Mouse (Mus musculus) liver, embryonic 15.5 days (tissue): ENCODE data around the gene Smoc1. TPM values are rescaled to one million over a fixed set of nuclear protein-coding genes. Genes with fewer than 3 reads are reported as not detected.

Experiments used
- ATAC-seq: fragments of 200-750 bp; cut with Nextera tagmentation; 2 replicates; pipeline ENCODE4 v1.8.0; 2017; ENCODE audit warnings: moderate number of reproducible peaks, mild to moderate bottlenecking, moderate library complexity; ENCODE audit not compliant: insufficient read depth
- H3K27ac ChIP-seq: fragments of 300-500 bp; sonication (generic); replicated peaks from 2 replicates; pipeline ENCODE4 v1.5.1; 2015; ENCODE audit warnings: mild to moderate bottlenecking, inconsistent platforms
- H3K27me3 ChIP-seq: fragments of 300-500 bp; sonication (generic); 2 replicates; pipeline ENCODE4 v1.6.1; 2015; ENCODE audit warnings: mild to moderate bottlenecking, inconsistent platforms
- H3K36me3 ChIP-seq: fragments of 300-500 bp; sonication (generic); replicated peaks from 2 replicates; pipeline ENCODE4 v1.6.1; 2015; ENCODE audit warnings: moderate library complexity, mild to moderate bottlenecking, inconsistent platforms
- H3K4me1 ChIP-seq: fragments of 300-500 bp; sonication (generic); replicated peaks from 2 replicates; pipeline ENCODE4 v1.6.1; 2015; ENCODE audit warnings: inconsistent platforms
- H3K4me2 ChIP-seq: fragments of 300-500 bp; sonication (generic); 2 replicates; pipeline ENCODE4 v1.6.1; 2015; ENCODE audit warnings: moderate library complexity, mild to moderate bottlenecking, inconsistent platforms
- H3K4me3 ChIP-seq: fragments of 300-500 bp; sonication (generic); replicated peaks from 2 replicates; pipeline ENCODE4 v1.5.1; 2015; ENCODE audit warnings: mild to moderate bottlenecking, inconsistent platforms
- H3K9ac ChIP-seq: fragments of 300-500 bp; sonication (generic); 2 replicates; pipeline ENCODE4 v1.6.1; 2015; ENCODE audit warnings: moderate library complexity, mild to moderate bottlenecking, inconsistent platforms
- H3K9me3 ChIP-seq: fragments of 300-500 bp; sonication (generic); replicated peaks from 2 replicates; pipeline ENCODE4 v1.6.1; 2016; ENCODE audit warnings: inconsistent platforms
- WGBS: fragments of 180-500 bp; shearing (Covaris S2); methylation state at CpG from one replicate; pipeline ENCODE4 v1.1.7; 2015; ENCODE audit warnings: mixed read lengths; ENCODE audit not compliant: insufficient replicate concordance; 5-methylcytosine and 5-hydroxymethylcytosine counted together
- polyA plus RNA-seq: library from polyadenylated mRNA; unstranded; fragments of >200 nt; fragmentation: Nextera tagmentation; extraction: Ambion mirVana; gene quantifications from 2 replicates; pipeline ENCODE4 v1.2.1, GENCODE M21; 2015

Gene Smoc1
- polyA plus RNA-seq, 1 experiment from 2014 or later: 9.5 TPM

DNA sequence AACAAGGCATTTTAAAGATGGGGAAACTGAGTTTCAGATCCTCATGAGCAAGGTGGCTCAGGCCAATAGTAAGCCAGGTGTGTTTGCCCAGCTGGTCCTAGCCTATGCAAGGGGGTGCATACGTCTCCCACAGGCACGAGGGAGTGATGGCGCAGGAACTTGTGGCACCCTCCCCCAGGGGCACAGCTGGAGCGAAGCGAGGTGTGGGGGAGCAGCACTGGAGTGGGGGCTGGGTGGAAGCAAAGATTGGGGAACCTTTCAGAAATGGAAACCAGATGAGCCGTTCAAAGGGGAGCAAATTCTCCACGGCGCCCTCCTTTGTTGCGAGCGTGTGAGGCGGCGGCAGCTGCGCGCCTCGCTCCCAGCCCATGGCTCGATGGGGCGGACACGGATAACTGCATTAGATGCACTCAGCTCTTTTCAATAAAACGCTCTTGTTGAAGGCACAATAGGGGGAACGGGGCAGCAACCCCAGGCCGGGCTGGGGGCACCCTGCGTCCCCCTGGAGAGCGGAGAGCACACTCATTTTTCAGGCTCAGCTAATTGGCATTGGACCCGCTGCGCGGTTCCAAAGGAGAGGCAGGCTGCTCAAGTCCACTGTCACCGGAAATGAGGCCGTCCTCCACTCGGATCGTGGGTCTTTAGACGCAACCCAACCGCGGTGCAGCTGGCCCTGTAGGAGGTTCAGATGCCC lies 27.9 kb upstream of the Smoc1 start:
- Histone ChIP-seq H3K27ac (no peak overlapping the region), H3K9me3 (no peaks in the 10 kb centered on the region), H3K36me3 (no peaks in the 10 kb centered on the region), H3K27me3 (no peaks in the 10 kb centered on the region; the same call in 1 of the 2 replicates), H3K4me3 (peak overlapping the region; percentile 20; the same call in 1 of the 2 replicates), H3K4me2 (peak overlapping the region; percentile 52), H3K4me1 (no peaks in the 10 kb centered on the region), H3K9ac (no peak overlapping the region)
- 20% methylated on average over 33 of the region's 33 CpGs for WGBS
- no peak for ATAC-seq

GRCm38 (mm10) chr12:81000924-81001323 lies 25.7 kb upstream of the Smoc1 start:
- no peaks in the 10 kb centered on the region for H3K36me3 ChIP-seq
- H3K4me1 ChIP-seq: no peaks in the 10 kb centered on the region
- no peak overlapping the region for H3K9ac ChIP-seq
- WGBS: 43% methylated on average over 4 of the region's 4 CpGs
- ATAC-seq: no peak
- no peak overlapping the region for H3K4me3 ChIP-seq
- no peak overlapping the region for H3K4me2 ChIP-seq
- no peak overlapping the region for H3K27ac ChIP-seq
- no peaks in the 10 kb centered on the region for H3K9me3 ChIP-seq
- H3K27me3 ChIP-seq: no peaks in the 10 kb centered on the region; the same call in 1 of the 2 replicates

- H3K4me1 ChIP-seq: no peaks in the 10 kb centered on the region
- H3K4me2 ChIP-seq: no peak overlapping the region
- 56% methylated on average over 13 of the region's 13 CpGs for WGBS
- no peak overlapping the region for H3K4me3 ChIP-seq
- ATAC-seq: no peak
- H3K36me3 ChIP-seq: no peaks in the 10 kb centered on the region
- H3K9me3 ChIP-seq: no peaks in the 10 kb centered on the region
- no peak overlapping the region for H3K27ac ChIP-seq
- H3K9ac ChIP-seq: no peak overlapping the region
- no peaks in the 10 kb centered on the region; the same call in 1 of the 2 replicates for H3K27me3 ChIP-seq
Measured at GRCm38 (mm10) chr12:81002841-81003635, 23.6 kb upstream of the Smoc1 start.

DNA sequence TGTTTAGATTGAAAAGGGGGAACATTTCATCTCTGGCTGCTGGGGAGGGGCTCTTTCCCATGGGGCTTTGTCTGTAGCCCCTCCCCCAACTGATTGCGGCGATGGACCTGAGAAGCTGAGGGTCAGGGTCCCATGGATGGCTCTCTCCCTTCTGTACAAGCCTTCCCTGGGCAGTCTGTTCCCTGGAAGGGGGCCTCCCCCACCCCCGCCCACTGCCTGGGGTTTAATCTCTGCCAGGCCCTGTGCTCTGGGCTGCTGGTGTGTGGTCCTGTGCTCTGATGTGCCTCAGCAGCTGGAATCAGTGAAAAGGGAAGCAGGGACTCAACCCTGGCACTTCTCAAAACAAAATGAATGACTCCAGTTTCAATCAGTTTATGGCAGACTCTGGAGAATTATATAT lies 16.8 kb upstream of the Smoc1 start:
- WGBS: 45% methylated on average over 3 of the region's 3 CpGs
- H3K9me3 ChIP-seq: no peaks in the 10 kb centered on the region
- H3K4me1 ChIP-seq: no peaks in the 10 kb centered on the region
- no peak overlapping the region for H3K4me3 ChIP-seq
- no peak overlapping the region for H3K9ac ChIP-seq
- no peak overlapping the region for H3K27ac ChIP-seq
- no peak overlapping the region for H3K4me2 ChIP-seq
- H3K27me3 ChIP-seq: no peaks in the 10 kb centered on the region
- H3K36me3 ChIP-seq: no peaks in the 10 kb centered on the region
- ATAC-seq: no peak

GRCm38 (mm10) chr12:81011994-81012393 lies 14.6 kb upstream of the Smoc1 start:
- ATAC-seq: no peak
- Histone ChIP-seq H3K36me3 (no peaks in the 10 kb centered on the region), H3K9ac (no peak overlapping the region), H3K4me1 (no peaks in the 10 kb centered on the region), H3K4me3 (no peak overlapping the region), H3K27me3 (no peaks in the 10 kb centered on the region), H3K4me2 (no peak overlapping the region), H3K27ac (no peak overlapping the region), H3K9me3 (no peaks in the 10 kb centered on the region)
- WGBS: 58% methylated on average over 2 of the region's 2 CpGs

DNA sequence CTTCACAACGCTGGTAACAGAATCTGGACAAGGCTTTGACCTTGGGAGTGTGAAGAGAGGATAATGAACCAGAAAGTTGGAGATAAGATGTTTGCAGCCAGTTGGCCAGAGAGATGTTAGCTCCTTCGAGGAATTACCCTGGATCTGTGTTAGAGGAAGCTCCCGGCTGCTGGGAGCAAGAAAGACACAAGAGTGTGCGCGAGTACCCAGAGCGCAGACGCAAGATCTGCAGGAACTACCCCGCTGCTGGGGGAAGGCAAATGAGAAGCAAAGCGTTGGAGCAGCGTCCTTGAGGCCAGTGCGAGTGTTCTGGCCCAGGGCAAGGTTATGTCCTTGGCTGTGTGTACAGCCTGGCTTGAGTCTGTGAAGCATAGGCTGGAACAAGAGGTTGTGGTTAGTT lies 13.1 kb upstream of the Smoc1 start:
- Histone ChIP-seq H3K4me3 (no peak overlapping the region), H3K4me2 (no peak overlapping the region), H3K9ac (no peak overlapping the region), H3K4me1 (no peaks in the 10 kb centered on the region), H3K36me3 (no peaks in the 10 kb centered on the region), H3K27ac (no peak overlapping the region), H3K27me3 (no peaks in the 10 kb centered on the region), H3K9me3 (no peaks in the 10 kb centered on the region)
- no peak for ATAC-seq
- 61% methylated on average over 11 of the region's 11 CpGs for WGBS

- H3K4me3 ChIP-seq: no peak overlapping the region
- H3K4me1 ChIP-seq: no peaks in the 10 kb centered on the region
- H3K27me3 ChIP-seq: no peaks in the 10 kb centered on the region
- no peaks in the 10 kb centered on the region for H3K36me3 ChIP-seq
- WGBS: 77% methylated on average over 12 of the region's 12 CpGs
- H3K9ac ChIP-seq: no peak overlapping the region
- H3K27ac ChIP-seq: no peak overlapping the region
- no peak overlapping the region for H3K4me2 ChIP-seq
- no peak for ATAC-seq
- no peaks in the 10 kb centered on the region for H3K9me3 ChIP-seq
Measured at GRCm38 (mm10) chr12:81017624-81018023, 9.0 kb upstream of the Smoc1 start.

- Histone ChIP-seq H3K4me1 (no peaks in the 10 kb centered on the region), H3K4me2 (peak overlapping the region; percentile 15; the same call in 1 of the 2 replicates), H3K4me3 (0 out of 2 replicates have a peak overlapping the region, but pooled peaks have one; percentile 4), H3K36me3 (no peaks in the 10 kb centered on the region), H3K27me3 (no peaks in the 10 kb centered on the region), H3K27ac (no peak overlapping the region), H3K9me3 (no peaks in the 10 kb centered on the region), H3K9ac (no peak overlapping the region)
- 0 out of 2 replicates have a peak, but pooled peaks have one; percentile 34 for ATAC-seq
- 73% methylated on average over 20 of the region's 20 CpGs for WGBS
Measured at GRCm38 (mm10) chr12:81018516-81019279, 7.9 kb upstream of the Smoc1 start.

DNA sequence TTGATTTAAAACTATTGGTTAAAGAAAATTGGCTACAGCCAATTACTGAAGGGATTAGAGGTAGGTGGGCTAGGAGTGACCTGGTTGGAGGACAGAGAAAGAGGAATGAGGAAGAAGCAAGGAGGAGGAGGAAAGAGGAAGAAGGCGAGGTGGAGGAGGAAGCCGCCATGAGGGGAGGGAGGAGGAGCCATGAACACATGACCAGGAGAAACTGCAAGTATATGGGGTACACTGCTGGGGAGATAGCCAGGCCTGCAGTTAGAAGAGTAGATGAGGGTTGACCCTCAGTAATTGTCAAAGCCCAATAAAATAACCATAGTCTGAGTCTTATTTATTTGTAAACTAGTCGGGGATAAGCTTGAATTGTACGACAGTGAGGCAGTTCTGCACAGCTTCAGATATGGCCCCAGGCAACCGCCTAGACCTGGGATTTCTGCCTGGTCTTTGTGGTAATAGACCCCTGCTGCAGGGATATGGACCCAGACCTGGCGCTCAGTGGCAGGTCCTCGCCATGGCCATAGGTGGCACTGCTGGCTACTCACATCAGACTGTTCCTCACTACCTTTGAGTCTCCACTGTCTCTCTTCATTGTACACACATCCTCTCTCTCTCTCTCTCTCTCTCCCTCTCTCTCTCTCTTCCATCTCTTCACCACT lies 7.2 kb upstream of the Smoc1 start:
- Histone ChIP-seq H3K27me3 (peaks cover 4% of the 10 kb centered on the region), H3K9me3 (no peaks in the 10 kb centered on the region), H3K4me1 (no peaks in the 10 kb centered on the region), H3K4me2 (no peak overlapping the region; the same call in 1 of the 2 replicates), H3K27ac (no peak overlapping the region), H3K36me3 (no peaks in the 10 kb centered on the region), H3K4me3 (0 out of 2 replicates have a peak overlapping the region, but pooled peaks have one; percentile 8), H3K9ac (no peak overlapping the region)
- ATAC-seq: peak; percentile 28; the same call in 1 of the 2 replicates
- WGBS: 64% methylated on average over 7 of the region's 7 CpGs

DNA sequence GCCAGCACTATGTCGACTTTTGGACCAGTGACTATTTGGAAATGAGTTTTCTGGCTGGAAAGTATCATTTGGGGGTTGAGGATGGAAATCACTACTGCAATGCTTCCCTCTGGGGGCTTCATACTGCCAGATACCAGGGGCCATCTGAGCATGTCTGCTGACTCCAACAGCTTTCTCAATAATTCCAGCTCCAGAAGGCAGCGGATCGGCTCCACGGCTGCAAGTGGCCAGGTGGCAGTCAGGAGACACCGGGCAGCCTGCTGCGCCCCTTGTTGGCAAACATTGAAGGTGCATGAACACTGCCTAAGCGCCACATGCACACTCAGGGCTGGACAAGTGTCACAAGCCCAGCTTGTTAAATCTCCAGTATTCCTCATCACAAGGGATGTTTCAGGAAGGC lies 2.2 kb upstream of the Smoc1 start:
- 73% methylated on average over 7 of the region's 7 CpGs for WGBS

More for the DNA sequence above, 2.2 kb upstream of the Smoc1 start:
- peaks cover 45% of the 10 kb centered on the region for H3K27me3 ChIP-seq
- no peaks in the 10 kb centered on the region for H3K36me3 ChIP-seq
- H3K9ac ChIP-seq: no peak overlapping the region
- no peak overlapping the region for H3K4me2 ChIP-seq
- ATAC-seq: no peak
- H3K4me1 ChIP-seq: peaks cover 3% of the 10 kb centered on the region; the same call in 1 of the 2 replicates
- H3K4me3 ChIP-seq: no peak overlapping the region
- no peaks in the 10 kb centered on the region for H3K9me3 ChIP-seq
- no peak overlapping the region for H3K27ac ChIP-seq
